Mouse (Mus musculus): ENCODE results near the gene Tmem98. TPM values are rescaled to one million over a fixed set of nuclear protein-coding genes. Genes with fewer than 3 reads are reported as not detected.

Gene Tmem98
- polyA plus RNA-seq, 1 experiment from 2014 or later: 151 TPM

DNA sequence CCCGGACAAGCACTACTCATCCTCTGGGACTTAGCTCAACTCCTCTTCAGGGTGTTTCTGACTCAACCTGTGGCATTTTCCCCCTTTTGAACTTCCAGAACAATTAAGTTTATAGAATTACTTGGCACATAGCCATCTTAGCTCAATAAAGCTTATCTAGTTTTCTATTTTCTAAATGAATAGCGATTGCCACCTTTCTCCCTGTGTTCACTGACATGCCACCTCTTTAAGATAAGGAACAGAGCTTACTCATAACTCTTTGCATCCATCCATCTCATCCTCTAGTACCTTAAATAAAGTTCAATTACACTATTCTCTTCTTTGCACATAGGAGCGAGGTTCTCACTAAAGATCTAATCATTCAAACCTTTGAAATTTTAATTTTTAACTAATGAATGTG lies 34.4 kb upstream of the Tmem98 start:
- ChIA-PET POLR2A (interaction anchor here (0.9 kb wide), 1 partner anchor 8 kb away, joined by 4 read pairs; no protein-coding TSS in a partner anchor), CTCF (interaction anchor here (0.7 to 2.0 kb wide), 4 partner anchors 16 to 73 kb away, joined by 3 to 6 read pairs (median 5); no protein-coding TSS in a partner anchor)
- no peak for TF ChIP-seq CTCF (IDR thresholded peaks at IDR 0.05)
- DNase-seq (ENCODE audit: low read depth, low spot score) (no peak), ATAC-seq (no peak)
- H3K27me3 ChIP-seq: no peaks in the 10 kb centered on the region
- in situ Hi-C loops (cut with MboI; ENCODE audit: low pct_unique_long_range_greater_than_20kb): no loop called here

DNA sequence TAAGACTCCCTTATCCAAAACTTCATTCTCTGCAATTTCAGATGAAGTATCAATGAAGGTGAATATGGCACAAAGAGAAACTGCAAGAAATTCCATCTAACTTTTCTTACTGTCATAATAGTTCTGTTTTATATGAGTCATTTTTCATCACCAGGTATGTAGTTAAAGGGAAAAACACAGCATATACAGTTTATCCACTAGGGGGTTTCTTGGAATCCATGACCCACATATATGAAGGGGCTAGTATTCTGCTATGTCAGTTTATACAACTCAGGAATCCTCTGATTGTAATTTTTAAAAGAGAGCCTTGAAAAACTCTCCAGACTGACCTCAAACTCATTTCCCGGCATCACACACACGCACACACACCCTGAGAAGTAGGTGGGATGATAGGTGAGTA lies 32.3 kb upstream of the Tmem98 start:
- ATAC-seq (no peak), DNase-seq (ENCODE audit: low read depth, low spot score) (no peak)
- CTCF ChIA-PET: interaction anchor here (1.0 to 1.6 kb wide), 2 partner anchors 78 to 83 kb away, joined by 3 to 5 read pairs; no protein-coding TSS in a partner anchor
- POLR2A ChIA-PET: no interaction called here
- no peaks in the 10 kb centered on the region for H3K27me3 ChIP-seq
- no peak for TF ChIP-seq CTCF (IDR thresholded peaks at IDR 0.05)
- in situ Hi-C loops (cut with MboI; ENCODE audit: low pct_unique_long_range_greater_than_20kb): no loop called here

DNA sequence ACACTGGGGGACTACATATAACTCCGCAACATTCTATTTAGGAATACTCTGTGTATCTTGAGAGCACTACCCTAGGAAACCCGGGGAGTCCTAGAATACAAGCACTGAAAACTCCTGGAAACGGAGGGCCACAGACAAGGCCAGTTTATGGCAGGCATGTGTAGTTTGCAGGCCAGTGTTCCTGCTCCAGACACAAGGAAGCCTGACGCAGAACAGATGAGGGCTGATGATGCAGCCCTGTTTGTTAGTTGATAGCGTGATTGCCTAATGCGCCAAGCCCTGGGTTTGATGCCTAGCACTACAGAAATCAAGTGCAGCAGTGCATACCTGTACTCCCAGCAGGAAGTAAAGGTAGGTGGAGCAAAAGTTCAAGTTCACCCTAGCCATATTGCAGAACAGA lies 31.8 kb upstream of the Tmem98 start:
- no peak for ATAC-seq
- DNase-seq (ENCODE audit: low read depth, low spot score): no peak
- CTCF ChIA-PET: interaction anchor here (1.8 to 2.9 kb wide), 2 partner anchors 10 to 31 kb away, joined by 7 to 10 read pairs; no protein-coding TSS in a partner anchor
- in situ Hi-C loops (cut with MboI; ENCODE audit: low pct_unique_long_range_greater_than_20kb): no loop called here
- POLR2A ChIA-PET: no interaction called here
- H3K27me3 ChIP-seq: no peaks in the 10 kb centered on the region
- TF ChIP-seq CTCF (IDR thresholded peaks at IDR 0.05): no peak

DNA sequence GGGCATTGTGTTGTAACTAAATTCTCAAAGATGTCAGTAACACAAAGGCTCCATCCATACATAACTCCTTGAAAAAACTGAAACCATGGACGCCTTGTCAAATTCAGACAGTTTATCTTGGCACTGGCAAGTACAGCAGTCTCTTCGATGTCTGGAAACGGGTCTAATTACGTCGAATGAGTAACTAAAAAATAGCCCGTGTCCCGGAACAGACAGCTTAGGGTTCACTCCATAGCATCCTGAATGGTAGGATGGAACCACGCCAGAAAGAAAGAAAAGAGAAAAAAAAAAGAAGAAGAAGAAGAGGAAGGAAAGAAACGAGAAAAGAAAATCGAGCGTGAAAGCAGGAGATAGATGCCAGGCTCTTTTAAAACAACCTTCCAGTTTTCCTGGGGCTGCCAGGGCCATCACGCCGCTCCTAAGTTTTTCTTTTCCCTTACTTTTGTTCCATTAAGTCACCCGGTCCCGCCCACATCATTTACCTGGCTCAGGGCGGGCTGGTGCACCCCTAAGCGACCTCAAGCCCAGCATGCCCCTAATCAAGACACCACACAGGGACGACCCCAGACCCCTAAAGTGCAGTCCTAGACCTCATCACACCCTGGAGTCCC lies 31.0 kb upstream of the Tmem98 start:
- ATAC-seq (no peak), DNase-seq (ENCODE audit: low read depth, low spot score) (no peak)
- ChIA-PET POLR2A (interaction anchor here (1.0 to 1.4 kb wide), 3 partner anchors 13 to 86 kb away, joined by 3 read pairs; no protein-coding TSS in a partner anchor), CTCF (interaction anchor here (0.6 to 2.9 kb wide), 7 partner anchors 11 to 85 kb away, joined by 3 to 10 read pairs (median 4); no protein-coding TSS in a partner anchor)
- TF ChIP-seq CTCF (IDR thresholded peaks at IDR 0.05): no peak
- in situ Hi-C loops (cut with MboI; ENCODE audit: low pct_unique_long_range_greater_than_20kb): no loop called here
- no peaks in the 10 kb centered on the region for H3K27me3 ChIP-seq

DNA sequence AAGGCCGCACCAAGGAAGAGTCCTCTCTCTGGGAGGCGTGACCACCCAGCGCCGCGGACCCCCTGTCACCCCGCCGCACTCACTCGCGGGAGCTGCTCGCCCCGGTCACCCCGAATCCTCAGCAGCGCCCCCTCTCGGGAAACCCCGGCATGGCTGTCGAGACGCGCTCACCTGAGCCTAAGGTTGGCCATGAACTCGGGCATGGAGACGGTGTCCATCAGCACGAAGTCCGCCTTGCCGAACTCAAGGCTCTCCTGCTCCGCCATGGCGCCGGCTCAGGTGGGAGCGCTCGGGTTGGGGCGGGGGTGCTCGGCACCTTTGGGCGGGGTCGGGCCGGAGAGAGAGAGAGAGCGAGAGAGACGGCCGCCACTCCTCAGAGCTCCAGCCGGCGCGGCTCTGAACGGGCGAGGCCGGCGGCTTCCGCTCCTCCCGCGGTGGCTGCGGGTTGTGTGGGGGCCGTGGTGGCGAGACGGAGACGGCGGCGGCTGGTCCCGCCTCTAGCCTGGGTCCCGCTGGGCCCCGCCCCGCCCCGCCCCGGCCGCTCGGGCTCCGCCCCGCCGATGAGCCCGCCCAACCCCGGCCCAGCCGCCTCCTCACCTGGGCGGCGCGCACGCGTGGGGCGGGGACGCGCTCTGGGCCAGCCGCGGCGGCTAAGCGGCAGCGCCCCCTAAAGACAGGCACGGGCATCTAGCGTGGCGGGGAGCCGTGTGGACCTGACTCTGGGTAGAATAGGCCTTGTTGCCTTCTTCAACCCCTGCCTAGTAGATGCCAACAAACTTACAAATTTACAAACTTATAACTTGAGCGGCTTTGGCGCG lies 30.2 kb upstream of the Tmem98 start, which contains the start of gene Myo1d:
Gene Myo1d (minus strand): TSS at position 499 of the 818 bp plus-strand sequence.
- CTCF ChIA-PET: interaction anchor here (0.8 to 2.9 kb wide), 15 partner anchors 10 to 87 kb away, joined by 3 to 13 read pairs (median 5); no protein-coding TSS in a partner anchor
- in situ Hi-C loops (cut with MboI; ENCODE audit: low pct_unique_long_range_greater_than_20kb): loop anchor here (5.0 kb wide), 1 partner anchor 82 kb away; no protein-coding TSS in a partner anchor
- POLR2A ChIA-PET: interaction anchor here (1.0 to 1.4 kb wide), 4 partner anchors 14 to 87 kb away, joined by 3 to 6 read pairs (median 3); no protein-coding TSS in a partner anchor

DNA sequence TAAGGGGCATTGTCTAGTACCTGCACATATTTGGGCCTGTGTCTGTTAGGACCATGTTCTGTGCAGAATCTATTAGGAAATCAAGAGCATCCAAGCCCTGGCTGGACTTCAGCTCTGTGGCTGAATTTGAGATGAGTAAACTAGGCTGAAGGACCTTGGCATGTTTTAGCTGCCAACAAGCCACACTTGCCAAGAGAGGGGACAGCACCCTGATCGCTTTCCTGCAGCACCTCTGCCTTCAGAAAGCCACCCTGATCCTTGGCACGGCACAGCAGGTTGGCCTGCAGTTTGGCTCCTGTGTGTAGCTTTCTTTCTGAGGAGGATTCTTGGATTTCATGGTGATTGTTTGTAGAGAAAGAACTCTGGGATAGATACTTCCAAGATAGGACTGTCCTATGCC lies 28.4 kb upstream of the Tmem98 start:
- in situ Hi-C loops (cut with MboI; ENCODE audit: low pct_unique_long_range_greater_than_20kb): loop anchor here (5.0 kb wide), 1 partner anchor 84 kb away; no protein-coding TSS in a partner anchor
- no peak for DNase-seq (ENCODE audit: low read depth, low spot score)
- ChIA-PET POLR2A (no interaction called here), CTCF (interaction anchor here (1.3 to 2.7 kb wide), 5 partner anchors 8 to 101 kb away, joined by 3 to 13 read pairs (median 9); no protein-coding TSS in a partner anchor)
- H3K27me3 ChIP-seq: no peaks in the 10 kb centered on the region
- TF ChIP-seq CTCF (IDR thresholded peaks at IDR 0.05): no peak
- ATAC-seq: no peak

More for the DNA sequence above, 30.2 kb upstream of the Tmem98 start, which contains the start of gene Myo1d:
- TF ChIP-seq CTCF (IDR thresholded peaks at IDR 0.05): peak; percentile 98
- H3K27me3 ChIP-seq: no peaks in the 10 kb centered on the region
- peak; percentile 88 for ATAC-seq
- DNase-seq (ENCODE audit: low read depth, low spot score): no peak

DNA sequence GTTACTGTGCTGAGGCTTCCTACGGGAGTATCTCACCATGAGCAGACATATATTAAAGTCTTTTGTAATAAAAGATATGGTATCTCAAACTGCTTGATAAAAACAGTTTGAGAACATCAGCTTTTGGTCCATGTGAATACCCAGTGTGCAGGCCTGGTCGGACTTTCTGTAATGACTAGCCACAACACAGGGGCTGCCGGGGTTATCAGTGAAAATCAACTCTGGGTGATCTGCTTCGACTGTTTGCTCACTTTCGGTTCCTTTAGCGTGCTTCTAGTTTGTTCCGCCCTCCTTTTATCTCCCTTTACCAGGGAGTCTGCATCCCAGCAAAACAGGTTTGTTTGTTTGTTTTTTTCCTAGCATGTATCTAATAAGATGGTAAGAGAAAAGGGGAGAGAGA lies 26.5 kb upstream of the Tmem98 start:
- H3K27me3 ChIP-seq: no peaks in the 10 kb centered on the region
- no peak for TF ChIP-seq CTCF (IDR thresholded peaks at IDR 0.05)
- CTCF ChIA-PET: interaction anchor here (2.1 kb wide), 1 partner anchor 17 kb away, joined by 9 read pairs; no protein-coding TSS in a partner anchor
- POLR2A ChIA-PET: interaction anchor here (0.6 kb wide), 1 partner anchor 70 kb away, joined by 3 read pairs; no protein-coding TSS in a partner anchor
- DNase-seq (ENCODE audit: low read depth, low spot score): no peak
- in situ Hi-C loops (cut with MboI; ENCODE audit: low pct_unique_long_range_greater_than_20kb): loop anchor here (5.0 kb wide), 1 partner anchor 86 kb away; no protein-coding TSS in a partner anchor
- ATAC-seq: no peak

DNA sequence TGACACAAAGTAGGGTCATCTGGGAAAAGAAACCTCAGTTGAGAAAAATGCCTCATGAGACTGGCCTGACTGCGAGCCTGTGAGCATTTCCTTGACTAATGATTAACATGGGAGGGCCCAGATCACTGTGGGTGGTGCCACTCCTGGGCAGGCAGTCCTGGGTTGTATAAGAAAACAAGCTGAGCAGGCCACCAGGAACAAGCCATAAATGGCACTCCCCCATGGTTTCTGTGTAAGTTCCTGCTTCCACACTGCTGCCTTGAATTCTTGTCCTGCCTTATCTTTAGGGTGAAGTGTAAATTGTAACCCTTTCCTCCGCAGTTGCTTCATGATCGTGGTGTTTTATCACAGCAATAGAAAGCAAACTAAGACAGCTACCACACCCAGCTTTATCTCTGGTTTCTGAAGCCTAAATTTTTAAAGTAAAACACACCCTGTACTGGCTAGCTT lies 25.7 kb upstream of the Tmem98 start:
- ChIA-PET POLR2A (no interaction called here), CTCF (interaction anchor here (2.1 kb wide), 1 partner anchor 16 kb away, joined by 9 read pairs; no protein-coding TSS in a partner anchor)
- DNase-seq (ENCODE audit: low read depth, low spot score) (peak; percentile 66), ATAC-seq (peak; percentile 55)
- in situ Hi-C loops (cut with MboI; ENCODE audit: low pct_unique_long_range_greater_than_20kb): loop anchor here (5.0 kb wide), 1 partner anchor 87 kb away; no protein-coding TSS in a partner anchor
- no peaks in the 10 kb centered on the region for H3K27me3 ChIP-seq
- TF ChIP-seq CTCF (IDR thresholded peaks at IDR 0.05): no peak

DNA sequence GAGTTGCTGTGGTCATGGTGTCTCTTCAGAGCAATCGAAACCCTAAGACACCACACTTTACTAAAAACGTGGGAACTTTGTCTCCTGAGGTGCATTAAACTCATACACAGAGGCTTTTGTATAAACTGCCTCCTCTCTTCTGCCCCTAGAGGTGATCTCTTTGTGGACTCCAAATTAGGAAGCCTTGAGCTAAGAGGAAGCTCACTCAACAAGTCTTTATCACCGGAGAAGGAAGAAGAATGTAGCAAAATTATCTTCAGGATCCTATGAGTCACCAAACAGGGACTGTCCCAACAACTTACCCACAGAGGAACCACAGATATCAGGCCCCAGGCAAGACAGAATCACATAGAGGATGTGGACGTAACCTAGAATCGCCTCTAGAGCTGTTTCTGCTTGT lies 24.3 kb upstream of the Tmem98 start:
- TF ChIP-seq CTCF (IDR thresholded peaks at IDR 0.05): peak; percentile 28
- ChIA-PET CTCF (interaction anchor here (0.6 to 1.0 kb wide), 2 partner anchors 25 to 96 kb away, joined by 3 read pairs; no protein-coding TSS in a partner anchor), POLR2A (interaction anchor here (0.7 kb wide), 2 partner anchors 14 to 24 kb away, joined by 3 read pairs; partner anchors contain the start of gene Tmem98)
- in situ Hi-C loops (cut with MboI; ENCODE audit: low pct_unique_long_range_greater_than_20kb): no loop called here
- ATAC-seq: peak; percentile 50
- DNase-seq (ENCODE audit: low read depth, low spot score): no peak
- H3K27me3 ChIP-seq: no peaks in the 10 kb centered on the region
